Mouse (Mus musculus): ENCODE data around the gene A530016L24Rik.

The A530016L24Rik gene

DNA sequence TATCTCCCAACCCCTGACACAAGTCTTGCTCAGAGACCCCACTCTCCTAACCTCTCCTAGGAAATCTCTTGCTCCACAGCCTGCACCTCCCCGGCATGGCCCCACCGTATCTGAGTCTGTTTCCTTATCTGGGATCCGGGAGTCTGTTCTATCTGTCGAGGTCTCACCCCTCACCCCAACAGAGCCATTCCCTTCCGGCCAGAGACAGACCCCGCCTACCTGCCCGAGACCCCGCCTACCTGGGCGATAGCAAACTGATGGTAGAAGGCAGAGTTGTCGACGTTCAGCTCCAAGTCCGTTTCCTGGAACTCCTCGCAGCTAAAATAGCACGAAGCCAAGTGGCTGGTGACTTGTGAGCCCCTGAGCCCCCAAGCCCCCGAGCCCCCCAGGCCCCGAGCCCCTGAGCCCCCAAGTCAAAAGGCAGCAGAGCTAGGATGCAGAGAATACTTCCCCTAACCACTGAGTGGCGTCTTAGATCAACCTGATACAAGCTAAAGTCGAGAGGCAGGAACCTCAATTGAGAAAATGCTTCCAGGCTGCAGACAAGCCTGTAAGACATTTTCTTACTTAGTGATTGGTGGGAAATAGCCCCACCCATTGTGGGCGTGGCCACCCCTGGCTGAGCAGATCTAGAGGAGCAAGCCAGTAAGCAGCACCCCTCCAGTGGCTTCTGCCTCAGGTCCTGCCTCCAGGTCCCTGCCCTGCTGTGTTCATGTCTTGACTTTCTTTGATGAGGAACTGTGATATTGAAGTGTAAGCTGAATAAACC is 13.9 kb downstream of the A530016L24Rik start:
- DNase-seq (ENCODE audit: low read depth, low spot score) = no peak

DNA sequence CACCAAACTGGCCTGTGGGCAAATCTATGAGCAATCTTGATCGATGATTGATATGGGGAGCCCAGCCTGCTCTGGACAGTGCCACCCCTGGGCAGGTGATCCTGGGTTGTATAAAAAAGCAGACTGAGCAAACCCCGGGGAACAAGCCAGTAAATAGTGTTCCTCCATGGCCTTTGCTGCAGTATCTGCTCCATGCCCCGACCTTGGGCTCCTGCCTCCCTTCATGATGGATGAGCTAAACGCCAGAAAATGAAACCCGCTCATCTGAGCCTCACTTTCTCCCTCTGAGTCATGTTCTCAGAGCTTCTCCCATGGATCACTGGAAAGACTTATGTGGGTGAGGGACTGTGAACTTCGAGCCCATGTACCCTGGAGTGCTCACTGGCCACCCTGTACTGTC is 17.0 kb downstream of the A530016L24Rik start:
- DNase-seq (ENCODE audit: low read depth, low spot score) = no peak

DNA sequence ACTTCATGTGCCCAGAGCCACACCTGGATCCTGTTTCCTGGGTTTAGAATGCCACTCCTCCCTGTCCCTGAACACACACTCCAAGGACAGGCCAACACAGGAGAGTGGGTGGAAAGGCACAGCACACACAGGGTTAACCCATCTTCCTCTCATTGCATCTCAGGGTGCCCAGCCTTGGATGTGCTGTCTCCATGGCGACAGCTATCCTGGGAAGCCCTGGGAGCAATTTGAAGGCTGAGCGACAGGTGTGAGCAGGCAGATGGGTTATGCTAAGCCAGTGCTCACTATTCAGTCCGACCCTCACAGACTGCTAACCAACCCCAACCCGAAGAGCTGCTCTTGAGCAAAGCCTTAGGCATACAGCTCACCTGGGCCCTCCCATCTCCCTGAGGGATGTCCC is 18.0 kb downstream of the A530016L24Rik start:
- no peak for DNase-seq (ENCODE audit: low read depth, low spot score)

GRCm38 (mm10) chr12:112507984-112508383 is 18.7 kb downstream of the A530016L24Rik start:
- DNase-seq (ENCODE audit: low read depth, low spot score) = peak; percentile 74

DNA sequence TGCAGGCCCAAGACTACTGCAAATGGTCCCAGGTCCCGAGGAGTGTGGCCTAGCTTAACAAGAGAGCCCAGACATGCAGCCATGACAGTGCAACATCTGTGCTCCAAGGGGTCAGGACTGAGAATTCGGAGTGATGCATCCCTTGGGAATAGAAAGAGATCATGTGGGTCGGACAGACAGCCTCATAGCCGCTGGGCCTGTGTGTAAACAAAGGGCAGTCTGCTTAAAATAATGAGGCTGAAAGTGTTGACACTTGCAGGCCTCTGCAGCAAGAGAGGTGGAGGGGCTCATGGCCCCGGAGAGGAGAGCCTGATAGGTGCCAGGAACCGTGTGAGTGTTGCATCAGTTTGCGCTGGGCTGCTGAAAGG is 21.1 kb downstream of the A530016L24Rik start:
- DNase-seq (ENCODE audit: low read depth, low spot score) = no peak

- no peak for DNase-seq (ENCODE audit: low read depth, low spot score)
Observed at GRCm38 (mm10) chr12:112510733-112511372, 21.6 kb downstream of the A530016L24Rik start.

DNA sequence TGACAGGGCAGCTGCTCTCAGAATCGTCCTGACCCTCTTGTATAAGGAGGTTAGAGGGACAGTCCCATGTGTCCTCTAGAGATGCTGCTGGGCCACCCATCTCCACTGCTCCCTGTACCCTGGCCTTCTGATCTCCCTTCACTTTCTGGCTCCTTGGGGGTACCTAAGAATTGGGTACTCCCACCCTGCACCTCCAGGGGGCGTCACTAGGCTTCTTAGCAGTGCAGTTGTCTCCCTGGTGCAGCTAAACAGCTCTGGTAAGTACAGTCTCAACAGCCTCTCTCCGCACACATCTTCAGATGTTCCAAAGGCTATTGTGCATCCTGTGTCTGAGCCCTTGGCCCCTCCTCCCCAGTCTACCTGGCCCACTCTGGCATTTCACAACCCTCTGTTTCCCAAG is 25.6 kb downstream of the A530016L24Rik start:
- DNase-seq (ENCODE audit: low read depth, low spot score) = no peak

GRCm38 (mm10) chr12:112516697-112517337 is 27.6 kb downstream of the A530016L24Rik start, which contains the start of gene Tmem179:
TSS of gene Tmem179 (minus strand) at chr12:112516747.
- peak; percentile 98 for DNase-seq (ENCODE audit: low read depth, low spot score)

GRCm38 (mm10) chr12:112518105-112518504 is 28.9 kb downstream of the A530016L24Rik start:
- peak; percentile 39 for DNase-seq (ENCODE audit: low read depth, low spot score)

DNA sequence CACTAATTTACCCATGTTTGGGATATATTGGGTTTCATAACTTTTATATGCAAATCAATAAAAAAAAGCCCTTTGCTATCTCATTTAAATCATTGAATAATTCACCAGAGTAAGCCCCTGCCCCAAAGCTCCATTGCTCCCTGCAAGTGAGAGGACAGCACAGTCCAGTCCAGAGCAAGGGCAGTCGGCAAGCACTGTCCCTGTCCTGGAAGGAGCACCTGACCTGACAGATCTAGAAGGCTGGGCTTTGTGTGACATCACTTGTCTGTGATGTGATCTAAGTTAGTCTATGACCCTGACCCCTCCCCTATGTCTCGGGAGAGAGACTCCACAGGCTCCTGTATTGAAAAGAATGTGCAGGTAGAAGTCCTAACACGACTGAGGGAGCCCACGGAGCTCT is 44.5 kb downstream of the A530016L24Rik start:
- DNase-seq (ENCODE audit: low read depth, low spot score) = no peak

GRCm38 (mm10) chr12:112537233-112537632 is 48.0 kb downstream of the A530016L24Rik start:
- no peak for DNase-seq (ENCODE audit: low read depth, low spot score)

DNA sequence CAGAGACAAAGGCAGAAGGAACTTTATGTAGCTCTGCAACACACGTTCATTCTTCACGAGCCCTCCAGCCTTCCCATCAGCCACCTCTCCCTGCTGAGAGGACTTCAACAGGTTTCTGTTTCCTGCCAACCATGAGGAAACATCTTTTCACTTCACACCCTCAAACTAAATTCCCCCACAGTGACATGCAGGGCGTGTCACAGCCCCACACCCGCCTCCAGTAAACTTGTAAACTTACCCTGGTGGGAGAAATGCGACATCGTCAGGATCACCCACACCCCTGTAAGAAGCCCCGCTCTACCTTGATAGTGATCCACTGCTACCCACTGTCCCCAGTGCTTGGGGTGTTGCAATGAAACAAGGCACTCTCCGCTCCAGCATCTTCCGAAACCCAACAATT is 49.1 kb downstream of the A530016L24Rik start:
- no peak for DNase-seq (ENCODE audit: low read depth, low spot score)

DNA sequence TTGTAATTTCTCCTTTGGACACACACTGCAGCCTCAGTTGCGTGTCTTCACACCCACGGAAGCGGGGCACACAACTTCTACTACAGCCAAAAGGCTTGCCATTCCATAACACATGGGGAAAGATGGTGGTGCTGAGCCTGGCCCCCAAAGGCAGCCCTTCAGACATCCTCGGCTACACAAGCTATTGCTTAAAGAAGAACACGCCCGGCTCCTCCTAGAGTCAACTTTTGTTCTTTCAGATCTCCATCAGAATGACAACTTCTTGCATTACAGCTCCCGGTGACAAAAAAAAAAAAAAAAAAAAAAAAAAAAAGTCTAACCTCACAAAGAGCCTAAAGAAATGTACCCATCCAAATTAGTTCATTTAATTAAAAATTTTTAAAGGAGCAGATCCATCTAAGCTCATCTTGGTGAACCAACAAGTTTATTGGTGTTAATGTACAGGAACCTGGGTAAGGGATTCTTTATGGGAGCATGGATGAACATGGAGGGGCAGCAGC is 50.3 kb downstream of the A530016L24Rik start:
- DNase-seq (ENCODE audit: low read depth, low spot score) = no peak

DNA sequence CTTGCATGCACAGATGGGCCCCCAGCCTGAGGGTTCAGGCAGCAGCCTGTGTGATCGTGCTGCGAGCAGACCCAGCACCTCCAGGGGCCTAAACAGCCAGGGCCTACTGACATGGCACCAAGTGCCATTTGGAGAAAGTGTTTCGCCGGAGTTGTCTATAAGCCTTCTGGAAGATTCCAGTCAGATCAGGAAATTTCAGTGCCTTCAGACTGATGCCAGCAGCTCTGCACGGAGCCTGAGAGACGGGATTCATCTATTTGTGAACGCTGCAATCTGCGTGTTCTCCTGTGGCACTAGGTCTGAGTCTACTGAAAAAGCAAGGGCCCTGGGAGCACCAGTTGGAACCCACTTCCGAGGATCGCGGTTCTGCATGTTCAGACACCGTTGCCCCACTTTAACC is 51.1 kb downstream of the A530016L24Rik start:
- no peak for DNase-seq (ENCODE audit: low read depth, low spot score)

DNA sequence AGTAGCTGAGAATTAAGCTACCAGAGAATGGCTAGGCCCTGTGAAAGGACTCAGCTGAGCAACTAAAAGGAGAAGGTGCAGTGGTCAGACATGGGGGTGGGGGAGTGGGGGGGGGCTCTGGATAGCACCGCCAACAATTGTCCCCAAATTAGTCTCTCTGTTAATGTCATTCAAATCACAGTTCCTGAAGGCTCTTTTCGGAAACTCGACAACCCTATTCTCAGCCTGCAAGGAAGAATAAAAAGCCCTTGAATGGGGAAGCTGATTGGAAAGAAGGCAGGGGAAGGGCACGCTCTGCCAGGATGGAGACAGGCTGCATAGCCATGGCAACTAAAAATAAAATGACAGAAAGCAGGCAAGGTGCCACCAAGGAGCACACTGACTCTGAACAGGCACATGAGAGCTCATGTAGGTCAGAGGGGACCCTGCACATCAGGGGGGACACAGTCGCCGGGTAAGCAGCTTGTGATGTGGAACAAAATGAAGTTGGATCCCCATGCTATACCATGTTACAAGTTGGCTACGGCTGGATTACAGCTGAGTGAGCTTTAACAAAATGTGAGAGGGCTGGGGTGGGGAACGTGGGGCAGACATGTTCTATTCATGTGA is 52.3 kb downstream of the A530016L24Rik start:
- no peak for DNase-seq (ENCODE audit: low read depth, low spot score)

DNA sequence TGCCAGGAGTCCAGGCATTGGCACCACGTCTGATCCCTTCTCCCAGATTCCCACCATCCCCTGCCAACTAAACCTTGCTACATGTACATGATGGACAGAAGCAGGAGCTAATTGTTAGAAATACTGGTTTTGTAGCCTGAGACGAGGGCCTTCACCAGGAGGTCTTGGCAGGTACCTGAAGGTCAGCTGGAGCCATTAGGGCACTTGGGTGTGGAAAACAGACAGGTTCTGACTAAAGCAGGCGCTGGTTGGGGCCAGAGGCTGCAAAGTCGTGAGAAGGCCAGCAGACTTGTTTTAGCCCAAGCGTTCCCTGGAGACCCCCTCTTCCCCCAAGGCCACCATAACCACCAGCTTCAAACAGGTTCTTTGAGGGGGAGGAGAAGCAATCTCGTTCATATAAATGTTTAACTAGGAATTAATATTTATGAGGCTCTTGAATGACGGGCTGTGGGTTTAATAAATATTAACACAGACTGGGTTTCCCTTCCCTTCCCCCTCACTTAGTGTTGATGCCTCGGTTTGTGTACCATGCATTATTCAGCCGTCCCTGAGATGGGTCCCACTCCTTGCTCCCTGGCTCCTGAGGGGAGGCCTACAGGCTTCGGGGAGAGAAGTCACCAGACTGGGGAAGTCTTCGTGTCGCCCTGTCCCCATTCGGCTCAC is 53.1 kb downstream of the A530016L24Rik start:
- no peak for DNase-seq (ENCODE audit: low read depth, low spot score)

DNA sequence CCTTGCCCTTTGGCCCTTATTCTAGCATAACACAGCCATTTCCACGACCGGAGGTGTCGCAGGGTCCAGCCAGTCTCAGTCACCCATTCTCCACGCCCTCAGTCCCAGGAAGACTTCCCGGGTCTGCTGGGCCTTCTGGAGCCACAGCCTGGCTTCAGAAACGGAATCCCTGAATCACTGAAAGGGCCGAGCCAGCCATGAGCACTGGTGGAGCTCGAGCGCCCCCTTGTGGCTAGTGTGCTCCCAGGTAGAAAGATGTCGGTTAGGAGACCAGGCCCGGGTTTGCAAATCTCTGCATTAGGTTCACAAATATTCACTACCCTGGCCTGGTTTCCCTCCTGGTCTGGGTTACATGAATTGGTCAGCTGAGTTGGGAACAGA is 53.7 kb downstream of the A530016L24Rik start:
- DNase-seq (ENCODE audit: low read depth, low spot score) = peak; percentile 93

GRCm38 (mm10) chr12:112543941-112544340 is 54.7 kb downstream of the A530016L24Rik start:
- DNase-seq (ENCODE audit: low read depth, low spot score) = no peak

- no peak for DNase-seq (ENCODE audit: low read depth, low spot score)
Observed at GRCm38 (mm10) chr12:112544946-112545701, 55.9 kb downstream of the A530016L24Rik start.

DNA sequence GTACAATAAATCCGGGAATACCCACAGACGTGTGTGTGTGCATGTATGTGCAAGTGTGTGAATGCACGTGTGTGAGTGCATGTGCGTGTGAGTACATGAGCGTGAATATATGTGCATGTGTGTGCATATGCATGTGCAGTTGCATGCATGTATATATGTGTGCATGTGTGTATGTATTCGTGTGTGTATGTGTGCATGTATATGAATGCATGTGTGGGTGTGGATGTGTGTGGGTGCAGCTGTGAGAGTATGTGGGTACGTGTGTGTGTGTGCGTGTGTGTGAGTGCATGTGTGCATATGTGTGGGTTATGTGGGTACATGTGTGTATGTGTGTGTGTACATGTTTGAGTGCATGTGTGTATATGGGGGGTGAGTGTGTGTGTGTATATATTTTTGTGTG is 56.9 kb downstream of the A530016L24Rik start:
- no peak for DNase-seq (ENCODE audit: low read depth, low spot score)

DNA sequence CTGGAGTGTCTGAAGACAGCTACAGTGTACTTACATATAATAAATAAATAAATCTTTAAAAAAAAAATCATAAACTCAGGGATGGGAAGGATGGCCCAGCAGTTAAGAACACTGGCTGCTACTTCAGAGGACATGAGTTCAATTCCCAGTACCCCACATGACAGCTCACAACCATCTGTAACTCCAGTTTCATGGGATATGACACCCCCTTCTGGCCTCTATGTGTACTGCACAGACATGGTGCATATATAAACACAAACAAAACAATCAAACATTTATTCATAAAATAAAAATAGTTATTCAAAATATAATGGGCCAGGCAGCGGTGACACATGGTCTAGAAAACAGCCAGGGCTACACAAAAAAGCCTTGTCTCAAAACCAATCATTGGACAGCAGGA is 60.0 kb downstream of the A530016L24Rik start:
- no peak for DNase-seq (ENCODE audit: low read depth, low spot score)

Measured in 3T3-L1 (cell line).